ENCODE assay signal across 9 mouse cellular contexts in genomic region chr10:77164437-77165052, GRCm38 (mm10). TPM values are rescaled to one million over a fixed set of nuclear protein-coding genes. Genes with fewer than 3 reads are reported as not detected.
DNase-seq lines count a peak whose midpoint lies in the region; ATAC-seq lines count a peak whose summit lies in the region.
"Had no signal": no experiment of that assay in that cellular context is flagged by ENCODE, and none has a peak within 500 bp of the region (broad histone marks: within the 10 kb centered on the region; RNA-seq: fewer than 3 reads in every experiment).

No protein-coding gene starts in this region.

- H3K9ac ChIP-seq in kidney, embryonic 15.5 days = no peak overlapping the region
- no peak overlapping the region for H3K9ac ChIP-seq in hindbrain, embryonic 16.5 days (ENCODE audit: low read depth, low read length)
- H3K9ac ChIP-seq in neural tube, embryonic 14.5 days (replicated peaks; ENCODE audit: low read depth, low read length) = no peak overlapping the region
- H3K9ac ChIP-seq: liver, embryonic 15.5 days had no signal

- H3K27ac ChIP-seq in kidney, embryonic 15.5 days = peak overlapping the region; percentile 94
- no peak overlapping the region for H3K27ac ChIP-seq in hindbrain, embryonic 16.5 days (ENCODE audit: low read depth, low read length)
- H3K27ac ChIP-seq in neural tube, embryonic 14.5 days (ENCODE audit: low read depth, low read length) = no peak overlapping the region
- H3K27ac ChIP-seq: liver, embryonic 15.5 days had no signal

- no peak for DNase-seq in kidney, postnatal 14 days
- peak; percentile 82 for DNase-seq in ZHBTc4 (ENCODE audit: low read depth, low spot score)
- DNase-seq in layer of hippocampus, adult 8-10 months (ENCODE audit: low spot score in 2 of 2) = no peak
- no peak for DNase-seq in urinary bladder, postnatal 36 days (ENCODE audit: low spot score in 2 of 2)

- no peaks in the 10 kb centered on the region for H3K9me3 ChIP-seq in kidney, embryonic 15.5 days (replicated peaks)
- no peaks in the 10 kb centered on the region for H3K9me3 ChIP-seq in hindbrain, embryonic 16.5 days (ENCODE audit: control insufficient read depth, low read length)
- H3K9me3 ChIP-seq in neural tube, embryonic 14.5 days (ENCODE audit: control insufficient read depth, low read length) = no peaks in the 10 kb centered on the region
- H3K9me3 ChIP-seq: liver, embryonic 15.5 days had no signal

- WGBS in kidney, embryonic 15.5 days = 7% methylated on average over 9 of the region's 9 CpGs
- 4% methylated on average over 8 of the region's 9 CpGs for WGBS in hindbrain, embryonic 16.5 days
- 3% methylated on average over 9 of the region's 9 CpGs for WGBS in neural tube, embryonic 14.5 days

- ATAC-seq in kidney, embryonic 15.5 days (replicated peaks; ENCODE audit: low FRiP score) = no peak; the same call in 1 of the 2 replicates
- ATAC-seq in hindbrain, embryonic 16.5 days = no peak
- ATAC-seq in neural tube, embryonic 14.5 days (ENCODE audit: low read depth) = no peak
- ATAC-seq in frontal cortex, adult (ENCODE audit: low TSS enrichment) = no peak

- peak overlapping the region; percentile 54 for H3K4me3 ChIP-seq in kidney, embryonic 15.5 days (replicated peaks)
- H3K4me3 ChIP-seq in hindbrain, embryonic 16.5 days (ENCODE audit: low read length) = no peak overlapping the region
- no peak overlapping the region for H3K4me3 ChIP-seq in neural tube, embryonic 14.5 days (ENCODE audit: low read depth, low read length)

- no peaks in the 10 kb centered on the region for H3K36me3 ChIP-seq in kidney, embryonic 15.5 days
- H3K36me3 ChIP-seq in hindbrain, embryonic 16.5 days (ENCODE audit: control insufficient read depth, insufficient read depth, low read length) = no peaks in the 10 kb centered on the region
- H3K36me3 ChIP-seq in neural tube, embryonic 14.5 days (ENCODE audit: control insufficient read depth, insufficient read depth, low read length) = no peaks in the 10 kb centered on the region
- H3K36me3 ChIP-seq: liver, embryonic 15.5 days had no signal

- H3K4me2 ChIP-seq in kidney, embryonic 15.5 days = peak overlapping the region; percentile 82
- H3K4me2 ChIP-seq in hindbrain, embryonic 16.5 days (ENCODE audit: low read length) = peak overlapping the region; percentile 29
- peak overlapping the region; percentile 91 for H3K4me2 ChIP-seq in neural tube, embryonic 14.5 days (ENCODE audit: low read depth, low read length)

- H3K4me1 ChIP-seq in kidney, embryonic 15.5 days = peaks cover 70% of the 10 kb centered on the region
- H3K4me1 ChIP-seq in hindbrain, embryonic 16.5 days (ENCODE audit: control insufficient read depth, insufficient read depth, low read depth, low read length) = peaks cover 17% of the 10 kb centered on the region
- peaks cover 9% of the 10 kb centered on the region; the same call in 1 of the 2 replicates for H3K4me1 ChIP-seq in neural tube, embryonic 14.5 days (ENCODE audit: control insufficient read depth, insufficient read depth, low read length)

- 0 out of 2 replicates have a peak, but pooled peaks cover 8% of the 10 kb centered on the region for H3K27me3 ChIP-seq in kidney, embryonic 15.5 days
- peaks cover 18% of the 10 kb centered on the region for H3K27me3 ChIP-seq in hindbrain, embryonic 16.5 days (replicated peaks; ENCODE audit: control insufficient read depth, insufficient read depth, low read length)
- peaks cover 12% of the 10 kb centered on the region for H3K27me3 ChIP-seq in neural tube, embryonic 14.5 days (ENCODE audit: control insufficient read depth, insufficient read depth, low read length)

RNA-seq across cellular contexts. Expression of gene Col18a1, which starts 1.8 kb away (rescaled TPM):
- polyA plus RNA-seq in kidney, embryonic 15.5 days (2015; fragmentation: Nextera tagmentation; extraction: Ambion mirVana) = 195 and 206 TPM in 2 replicates
- polyA plus RNA-seq in hindbrain, embryonic 16.5 days (2015; fragmentation: Nextera tagmentation; extraction: Ambion mirVana) = 26.4 and 41.9 TPM in 2 replicates
- polyA plus RNA-seq in neural tube, embryonic 14.5 days (2014; fragmentation: Nextera tagmentation; extraction: Ambion mirVana) = 5.3 and 42.6 TPM in 2 replicates
- total RNA-seq in layer of hippocampus, adult 8-10 months (2022) = 1 to 10 TPM; 3.9 to 4.5 (median 4.3) TPM

Comparison
In these comparisons a context has a peak if more than half of its experiments do, and no peak if none do; other contexts are left out.
1. H3K4me2 ChIP-seq: peak in every context shown above with its lines; median percentile 91 in neural tube, embryonic 14.5 days; 82 in kidney, embryonic 15.5 days; 29 in hindbrain, embryonic 16.5 days.